Mouse (Mus musculus) ES-E14 (cell line): Measurements from ENCODE around the gene Tspyl4.

Experiments used
- CHD2 ChIP-seq: IDR thresholded peaks from 2 replicates; pipeline ENCODE4 v1.6.1; 2014; ENCODE audit warnings: mild to moderate bottlenecking, low read depth, low read length, inconsistent platforms
- HCFC1 ChIP-seq: IDR thresholded peaks from 2 replicates; pipeline ENCODE4 v1.6.1; 2012; ENCODE audit warnings: low read length, inconsistent platforms, borderline replicate concordance; ENCODE audit not compliant: insufficient read depth
- ZC3H11A ChIP-seq: IDR thresholded peaks from 2 replicates; pipeline ENCODE4 v1.6.1; 2012; ENCODE audit warnings: low read depth, mild to moderate bottlenecking, inconsistent platforms, low read length, borderline replicate concordance
- ZNF384 ChIP-seq: IDR thresholded peaks from 2 replicates; pipeline ENCODE4 v1.6.1; 2012; ENCODE audit warnings: low read depth, low read length, inconsistent platforms

- TF ChIP-seq ZC3H11A (no peak), ZNF384 (no peak), CHD2 (no peak), HCFC1 (no peak)
These were observed 49.5 kb upstream of the Tspyl4 start for GRCm38 (mm10) chr10:34247757-34248156.
